In the genomic region with DNA sequence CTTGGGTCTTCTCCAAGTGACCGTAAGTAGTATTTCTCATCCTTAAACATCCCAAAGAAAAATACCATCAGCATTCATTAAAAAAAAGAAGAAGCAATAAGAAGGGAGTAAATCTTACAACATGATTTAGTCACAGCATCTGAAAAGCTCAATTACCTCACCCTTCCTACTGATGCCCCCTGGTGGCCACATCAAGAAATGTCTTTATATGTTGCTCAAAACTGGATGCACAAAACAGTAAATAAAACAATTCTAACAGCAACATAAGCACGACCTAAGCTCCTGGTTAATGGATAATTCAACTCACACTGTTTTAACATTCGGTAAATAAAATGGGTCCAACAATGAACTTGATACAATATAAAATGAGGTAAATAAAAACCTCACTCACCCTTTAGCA, we compare ENCODE assay signal across 8 mouse cellular contexts. TPM values are rescaled to one million over a fixed set of nuclear protein-coding genes. Genes with fewer than 3 reads are reported as not detected.
A peak's percentile ranks its signal among the peaks of the same experiment; 100 is the strongest.
DNase-seq lines count a peak whose midpoint lies in the region; ATAC-seq and TF ChIP-seq lines count a peak whose summit lies in the region.

No protein-coding gene starts in this region.

- H3K27me3 ChIP-seq in heart, embryonic 10.5 days (ENCODE audit: insufficient read depth, poor library complexity, severe bottlenecking) = no peaks in the 10 kb centered on the region
- no peaks in the 10 kb centered on the region for H3K27me3 ChIP-seq in MEL (ENCODE audit: control insufficient read depth in 1 of 2, insufficient read depth in 2 of 2, low read length in 2 of 2)
- no peaks in the 10 kb centered on the region for H3K27me3 ChIP-seq in hindbrain, postnatal 0 days (ENCODE audit: insufficient read depth, low read length)

- TF ChIP-seq RAD21 in MEL (IDR thresholded peaks at IDR 0.05; ENCODE audit: low read depth, low read length) = peak; percentile 63

- DNase-seq in heart, postnatal 10 days = peak; percentile 34 to 71
- DNase-seq in heart, embryonic 10.5 days (ENCODE audit: low spot score) = no peak
- peak; percentile 9 for DNase-seq in 3134 (ENCODE audit: extremely low read depth, insufficient read length, low spot score)
- peak; percentile 79 for DNase-seq in MEL (ENCODE audit: low read depth, low spot score)
- peak; percentile 58 for DNase-seq in cerebellum, adult 9-10 months
- peak; percentile 71 for DNase-seq in hindbrain, postnatal 0 days (ENCODE audit: low spot score)
- DNase-seq in lung, postnatal 14 days = peak; percentile 62
- DNase-seq in thymus, postnatal 4 days = peak; percentile 74

- TF ChIP-seq CTCF in MEL (IDR thresholded peaks at IDR 0.05 in 2 of 3, conservative IDR thresholded peaks at IDR 0.05 in 1 of 3; ENCODE audit: control insufficient read depth in 1 of 3, insufficient read depth in 1 of 3, low read depth in 2 of 3, low read length in 3 of 3, poor library complexity in 1 of 3, severe bottlenecking in 1 of 3) = peak; percentile 20 to 72 (median 65); a peak in 5 of 6 replicates
- peak; percentile 84 for TF ChIP-seq CTCF in hindbrain, postnatal 0 days (IDR thresholded peaks at IDR 0.05; ENCODE audit: low read depth)

- TF ChIP-seq EP300 in MEL (IDR thresholded peaks at IDR 0.05; ENCODE audit: low read depth in 1 of 2, low read length in 2 of 2) = no peak

- no peak for TF ChIP-seq POLR2A in MEL (IDR thresholded peaks at IDR 0.05; ENCODE audit: control insufficient read depth in 1 of 2, insufficient read depth in 1 of 2, low read depth in 1 of 2, low read length in 2 of 2, poor library complexity in 1 of 2)

- H3K27ac ChIP-seq in heart, embryonic 10.5 days = no peak overlapping the region
- no peak overlapping the region for H3K27ac ChIP-seq in MEL (ENCODE audit: control insufficient read depth, low read depth, low read length)
- no peak overlapping the region for H3K27ac ChIP-seq in hindbrain, postnatal 0 days

- no peak for ATAC-seq in hindbrain, postnatal 0 days

- no peak overlapping the region for H3K4me3 ChIP-seq in heart, embryonic 10.5 days
- H3K4me3 ChIP-seq in MEL (ENCODE audit: control insufficient read depth in 1 of 2, insufficient read depth in 1 of 2, low read depth in 2 of 2, low read length in 2 of 2) = no peak overlapping the region
- no peak overlapping the region for H3K4me3 ChIP-seq in hindbrain, postnatal 0 days (ENCODE audit: low read length)

- intact Hi-C loops in heart, postnatal 10 days (cut with DNase I) = loop anchor here (5.0 kb wide), 1 partner anchor 1507 kb away; no protein-coding TSS in a partner anchor

- H3K9ac ChIP-seq in MEL (ENCODE audit: control insufficient read depth, low read depth, low read length, poor library complexity, severe bottlenecking) = no peak overlapping the region
- no peak overlapping the region for H3K9ac ChIP-seq in hindbrain, postnatal 0 days (replicated peaks; ENCODE audit: low read length)

- no peaks in the 10 kb centered on the region for H3K79me2 ChIP-seq in MEL (ENCODE audit: control insufficient read depth, insufficient read depth, low read length, poor library complexity)

- H3K9me3 ChIP-seq in heart, embryonic 10.5 days = no peaks in the 10 kb centered on the region
- H3K9me3 ChIP-seq in MEL (replicated peaks; ENCODE audit: insufficient read depth, low read length) = no peaks in the 10 kb centered on the region
- H3K9me3 ChIP-seq in hindbrain, postnatal 0 days (ENCODE audit: low read length) = no peaks in the 10 kb centered on the region

- H3K4me2 ChIP-seq in hindbrain, postnatal 0 days (ENCODE audit: low read depth, low read length) = no peak overlapping the region

- WGBS in heart, embryonic 10.5 days = 69% methylated on average over 3 of the region's 3 CpGs
- WGBS in hindbrain, postnatal 0 days = 64% methylated on average over 3 of the region's 3 CpGs

- peaks cover 66% of the 10 kb centered on the region for H3K36me3 ChIP-seq in heart, embryonic 10.5 days
- H3K36me3 ChIP-seq in MEL (ENCODE audit: control insufficient read depth in 1 of 2, insufficient read depth in 2 of 2, low read length in 2 of 2) = peaks cover 0 to 5% of the 10 kb centered on the region in 2 experiments; a peak in 2 of 4 replicates
- peaks cover 22% of the 10 kb centered on the region; the same call in 1 of the 2 replicates for H3K36me3 ChIP-seq in hindbrain, postnatal 0 days (ENCODE audit: insufficient read depth, low read length)

- no peaks in the 10 kb centered on the region for H3K4me1 ChIP-seq in heart, embryonic 10.5 days
- H3K4me1 ChIP-seq in MEL (ENCODE audit: control insufficient read depth in 1 of 2, insufficient read depth in 2 of 2, low read length in 2 of 2) = no peaks in the 10 kb centered on the region
- H3K4me1 ChIP-seq in hindbrain, postnatal 0 days (ENCODE audit: insufficient read depth, low read length) = no peaks in the 10 kb centered on the region

TF ChIP-seq in MEL, 35 proteins besides CTCF, POLR2A, EP300 and RAD21:
- no peak for TF ChIP-seq CHD2 (IDR thresholded peaks at IDR 0.05; ENCODE audit: low read length)
- TF ChIP-seq ZC3H11A (IDR thresholded peaks at IDR 0.05; ENCODE audit: low read depth, low read length) = 0 out of 2 replicates have a peak, but pooled peaks have one; percentile 24
- TF ChIP-seq GABPA (IDR thresholded peaks at IDR 0.05; ENCODE audit: low read depth, low read length) = no peak
- peak; percentile 63 for TF ChIP-seq SMC3 (IDR thresholded peaks at IDR 0.05; ENCODE audit: low read depth, low read length)

RNA-seq across cellular contexts. Expression of a gene that starts 12.1 kb away (rescaled TPM):
- 10 to 100 TPM; 11.7 to 11.9 TPM for total RNA-seq in heart, postnatal 10 days (2021)
- polyA plus RNA-seq in heart, embryonic 10.5 days (2016; fragmentation: Nextera tagmentation; extraction: Ambion mirVana) = 18.1 and 18.4 TPM in 2 replicates
- 8.1 and 10.2 TPM in 2 replicates for total RNA-seq in MEL (2012; rRNA removed)
- polyA plus RNA-seq in MEL (2012; ENCODE audit: insufficient read depth in 1 of 2, insufficient read length in 2 of 2, low read depth in 1 of 2, low replicate concordance in 2 of 2, missing spikeins in 1 of 2) = 1 to 10 TPM in 1 of 2 experiments, not detected in 1; 8.8 TPM
- 6.7 and 7.0 TPM in 2 replicates for total RNA-seq in hindbrain, postnatal 0 days (2014; rRNA removed)
- 19.8 and 20.4 TPM in 2 replicates for polyA plus RNA-seq in hindbrain, postnatal 0 days (2015; fragmentation: Nextera tagmentation; extraction: Ambion mirVana)

RNA-seq across cellular contexts. Expression of a gene that starts 12.8 kb away (rescaled TPM):
- total RNA-seq in heart, postnatal 10 days (2021) = 10 to 100 TPM in 1 of 2 experiments, 1 to 10 TPM in 1; 8.1 to 11.8 TPM
- polyA plus RNA-seq in heart, embryonic 10.5 days (2016; fragmentation: Nextera tagmentation; extraction: Ambion mirVana) = 25.2 and 27.9 TPM in 2 replicates
- total RNA-seq in MEL (2012; rRNA removed) = 15.0 and 15.8 TPM in 2 replicates
- polyA plus RNA-seq in MEL (2012; ENCODE audit: insufficient read depth in 1 of 2, insufficient read length in 2 of 2, low read depth in 1 of 2, low replicate concordance in 2 of 2, missing spikeins in 1 of 2) = 10 to 100 TPM in 1 of 2 experiments, not detected in 1; 18.5 TPM
- total RNA-seq in hindbrain, postnatal 0 days (2014; rRNA removed) = 14.4 and 14.9 TPM in 2 replicates
- 29.8 and 31.4 TPM in 2 replicates for polyA plus RNA-seq in hindbrain, postnatal 0 days (2015; fragmentation: Nextera tagmentation; extraction: Ambion mirVana)

RNA-seq across cellular contexts. Expression of a gene that starts 16.6 kb away (rescaled TPM):
- 1 to 10 TPM; 3.1 to 4.7 TPM for total RNA-seq in heart, postnatal 10 days (2021)
- polyA plus RNA-seq in heart, embryonic 10.5 days (2016; fragmentation: Nextera tagmentation; extraction: Ambion mirVana) = 8.5 and 8.9 TPM in 2 replicates
- total RNA-seq in MEL (2012; rRNA removed) = 10.8 and 11.7 TPM in 2 replicates
- polyA plus RNA-seq in MEL (2012; ENCODE audit: insufficient read depth in 1 of 2, insufficient read length in 2 of 2, low read depth in 1 of 2, low replicate concordance in 2 of 2, missing spikeins in 1 of 2) = 1 to 10 TPM in 1 of 2 experiments, not detected in 1; 9.9 TPM
- 20.3 and 56.1 TPM in 2 replicates for total RNA-seq in hindbrain, postnatal 0 days (2014; rRNA removed)
- 23.7 and 25.3 TPM in 2 replicates for polyA plus RNA-seq in hindbrain, postnatal 0 days (2015; fragmentation: Nextera tagmentation; extraction: Ambion mirVana)
